Mouse (Mus musculus) right cerebral cortex, postnatal 10 days (tissue): ENCODE results near the gene 1700011L22Rik.

Source experiments
- DNase-seq, 2 experiments: peaks; one replicate each; pipeline ENCODE4 v3.0.0; 2021; ENCODE audit warnings: low spot score in 2 of 2

1700011L22Rik gene

DNA sequence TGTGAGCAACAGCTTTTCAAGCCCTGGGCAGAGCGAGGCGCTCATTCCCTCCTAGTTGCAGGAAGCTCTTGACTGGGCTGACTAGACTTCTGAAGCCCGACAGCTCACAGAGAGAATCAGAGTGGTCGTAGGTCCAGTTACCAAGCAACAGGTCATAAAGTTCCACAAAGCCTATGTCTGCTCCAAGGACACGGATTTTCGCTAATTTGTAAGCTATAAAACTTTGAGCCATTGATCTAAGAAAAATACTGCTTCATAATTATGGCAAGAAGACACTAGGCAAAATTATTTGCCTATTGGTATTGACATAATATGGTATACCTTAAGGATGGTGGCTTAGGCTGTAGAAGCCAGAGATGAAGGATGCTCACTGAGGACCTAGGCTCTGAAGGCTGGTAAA lies at the start of gene 1700011L22Rik:
TSS of gene 1700011L22Rik (minus strand) at position 101 of the 400 bp plus-strand sequence.
- no peak for DNase-seq

DNA sequence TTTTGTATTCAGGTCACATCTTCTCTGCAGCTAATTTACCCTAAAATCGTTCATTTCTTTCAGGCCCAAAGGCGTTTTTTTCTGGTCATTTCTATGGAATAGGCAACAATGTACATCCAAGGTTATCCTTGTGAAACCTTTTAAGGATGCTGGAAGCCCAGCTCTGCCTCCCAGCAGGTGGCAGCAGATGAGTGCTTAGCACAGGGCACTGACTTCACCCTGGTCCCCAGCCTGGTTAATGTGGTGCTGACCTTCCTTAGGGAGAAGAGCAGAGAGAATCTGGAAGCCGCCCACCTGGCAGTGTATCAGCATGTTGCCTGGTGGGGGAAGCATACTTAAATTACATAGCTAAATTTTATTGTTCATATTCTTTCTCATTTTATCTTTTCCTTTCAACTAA lies 49.4 kb upstream of the 1700011L22Rik start:
- peak; percentile 71 to 79 for DNase-seq

- no peak for DNase-seq
Measured at GRCm38 (mm10) chr8:79295276-79296105, 47.1 kb upstream of the 1700011L22Rik start.

- peak; percentile 96 to 98 for DNase-seq
Measured at GRCm38 (mm10) chr8:79294610-79295275, 46.4 kb upstream of the 1700011L22Rik start, which contains the start of gene Mmaa. Mmaa (minus strand) TSS chr8:79294937.

DNA sequence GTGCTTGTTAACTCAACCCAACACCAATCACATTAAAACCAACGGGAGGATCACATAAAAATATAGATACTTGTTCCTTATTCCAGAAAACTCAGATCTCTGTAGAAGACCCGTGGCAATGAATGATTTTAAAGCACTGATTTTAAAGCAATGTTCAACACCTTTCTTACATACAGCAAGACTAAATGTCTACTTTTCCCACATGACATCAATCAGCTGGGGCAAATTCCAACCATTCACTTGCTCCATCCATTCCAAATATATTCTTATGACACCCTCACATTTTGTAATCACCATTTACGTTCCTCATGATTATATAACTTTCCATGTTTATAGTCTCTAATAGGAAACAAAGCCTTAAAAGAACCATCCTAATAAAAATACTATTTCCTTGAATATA lies 45.5 kb upstream of the 1700011L22Rik start:
- DNase-seq, result no peak

DNA sequence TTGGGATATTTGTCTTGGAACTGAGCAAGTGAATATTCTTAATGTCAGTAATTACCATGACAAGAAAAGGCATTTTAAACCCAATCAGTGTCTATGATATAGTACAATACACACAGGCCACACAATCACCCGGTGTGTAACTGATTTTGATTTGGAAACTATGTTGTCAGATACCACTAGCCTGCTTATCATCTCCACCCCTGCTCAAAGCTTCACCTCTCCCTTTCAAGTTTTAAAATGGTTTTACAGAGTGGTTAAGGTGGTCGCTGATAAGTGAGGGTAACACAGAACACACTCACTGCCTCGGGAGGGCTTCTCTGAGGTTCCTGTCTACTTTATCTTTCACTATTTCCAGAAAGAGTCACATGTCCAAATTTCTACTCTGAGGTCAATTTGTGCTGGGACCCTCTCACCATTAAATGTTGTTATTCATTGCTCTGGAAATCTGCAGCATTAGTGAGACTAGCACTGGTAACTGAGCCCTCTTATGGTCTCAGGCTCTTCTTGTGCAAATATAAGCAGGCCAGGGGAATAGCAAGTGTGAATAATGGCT lies 44.4 kb upstream of the 1700011L22Rik start:
- no peak for DNase-seq

- DNase-seq, result peak; percentile 38
Measured at GRCm38 (mm10) chr8:79289592-79289991, 41.2 kb upstream of the 1700011L22Rik start.

- DNase-seq, result no peak
Measured at GRCm38 (mm10) chr8:79288681-79289080, 40.3 kb upstream of the 1700011L22Rik start.

- DNase-seq, result no peak
Measured at GRCm38 (mm10) chr8:79288250-79288649, 39.9 kb upstream of the 1700011L22Rik start.

- DNase-seq, result no peak
Measured at GRCm38 (mm10) chr8:79286424-79286823, 38.1 kb upstream of the 1700011L22Rik start.

DNA sequence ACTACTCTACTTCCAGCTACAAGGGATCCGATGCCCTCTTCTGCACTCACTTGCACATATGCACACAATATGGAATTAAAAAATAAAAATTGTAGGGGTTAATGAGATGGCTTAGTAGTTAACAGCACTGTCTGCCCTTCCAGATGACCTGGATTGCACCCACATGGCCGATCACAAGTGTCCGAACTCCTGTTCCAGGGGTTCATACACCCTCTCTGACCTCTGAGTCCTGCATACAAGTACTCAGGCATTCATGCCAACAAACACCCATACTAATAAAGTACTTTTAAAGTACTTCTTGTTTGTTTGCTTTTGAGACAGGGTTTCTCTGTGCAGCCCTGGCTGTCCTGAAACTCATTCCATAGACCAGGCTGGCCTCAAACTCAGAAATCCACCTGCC lies 36.3 kb upstream of the 1700011L22Rik start:
- DNase-seq, result no peak

GRCm38 (mm10) chr8:79281376-79281890 lies 33.1 kb upstream of the 1700011L22Rik start:
- DNase-seq, result no peak

DNA sequence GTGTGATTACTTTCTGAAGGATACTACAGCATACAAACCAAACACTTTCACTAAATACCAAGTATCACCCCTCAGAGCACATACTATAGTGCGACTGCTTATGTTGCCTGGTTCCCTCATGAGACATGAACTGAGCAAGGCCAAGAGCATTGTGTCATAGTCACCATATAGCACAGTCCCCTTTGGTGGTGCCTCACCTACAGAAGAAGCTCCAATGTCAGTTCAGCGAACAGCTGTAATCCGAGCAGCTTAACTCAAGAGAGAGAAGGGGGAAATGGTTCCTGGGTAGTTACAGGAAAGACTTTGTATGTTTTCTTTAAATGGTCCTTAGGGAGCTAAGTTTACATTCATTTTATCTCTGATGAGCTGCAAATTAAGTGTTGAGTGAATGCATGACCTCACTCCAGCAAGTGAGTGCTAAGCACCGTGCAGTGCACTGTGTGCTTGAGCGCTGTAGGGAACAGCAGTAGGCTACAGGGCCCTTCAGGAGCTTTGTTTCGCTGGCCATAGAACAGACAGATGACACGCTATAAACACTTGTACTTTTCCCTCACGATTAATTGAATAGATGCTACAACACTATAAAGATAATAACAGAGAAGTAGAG lies 29.0 kb upstream of the 1700011L22Rik start:
- DNase-seq, result no peak

DNA sequence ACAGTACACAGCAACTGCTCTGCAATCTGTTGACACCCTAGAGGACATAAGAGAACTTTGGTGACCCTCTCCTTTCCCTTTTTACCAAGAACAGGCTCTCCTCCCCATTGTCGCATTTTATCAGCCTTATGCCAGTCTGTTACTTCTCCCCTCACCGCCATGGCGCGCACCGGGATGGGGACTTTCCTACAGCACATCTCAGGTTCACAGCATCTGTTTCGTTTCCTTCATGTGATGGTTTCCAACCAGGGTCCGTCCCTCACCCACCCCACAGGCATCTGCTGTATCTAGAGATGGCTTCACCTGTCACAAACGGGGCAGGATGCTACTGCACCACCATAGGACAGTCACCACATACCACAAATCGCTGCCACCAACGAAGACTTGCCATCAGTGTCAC lies 26.6 kb upstream of the 1700011L22Rik start:
- DNase-seq, result no peak

GRCm38 (mm10) chr8:79273776-79274175 lies 25.4 kb upstream of the 1700011L22Rik start:
- no peak for DNase-seq

DNA sequence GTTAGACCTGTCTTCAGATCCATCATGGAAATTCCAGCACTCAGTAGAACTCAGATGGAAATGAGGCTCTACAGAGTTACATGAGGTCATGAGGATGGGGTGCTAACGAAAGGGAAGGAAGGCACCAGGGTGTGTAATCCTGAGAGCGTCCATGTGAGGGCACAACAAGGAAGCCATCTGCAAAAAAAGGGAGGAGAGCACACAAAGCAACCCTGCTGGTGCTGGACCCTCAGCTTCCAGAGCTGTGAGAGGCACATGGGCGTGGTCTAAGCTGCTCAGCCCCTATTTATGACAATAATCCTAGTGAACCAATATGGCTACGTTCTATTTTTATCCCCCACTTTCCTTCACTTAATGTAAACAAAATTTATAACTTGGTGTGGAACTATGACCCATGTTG lies 24.3 kb upstream of the 1700011L22Rik start:
- DNase-seq, result no peak

GRCm38 (mm10) chr8:79268921-79269320 lies 20.6 kb upstream of the 1700011L22Rik start:
- no peak for DNase-seq

GRCm38 (mm10) chr8:79261920-79262319 lies 13.6 kb upstream of the 1700011L22Rik start:
- DNase-seq, result no peak

DNA sequence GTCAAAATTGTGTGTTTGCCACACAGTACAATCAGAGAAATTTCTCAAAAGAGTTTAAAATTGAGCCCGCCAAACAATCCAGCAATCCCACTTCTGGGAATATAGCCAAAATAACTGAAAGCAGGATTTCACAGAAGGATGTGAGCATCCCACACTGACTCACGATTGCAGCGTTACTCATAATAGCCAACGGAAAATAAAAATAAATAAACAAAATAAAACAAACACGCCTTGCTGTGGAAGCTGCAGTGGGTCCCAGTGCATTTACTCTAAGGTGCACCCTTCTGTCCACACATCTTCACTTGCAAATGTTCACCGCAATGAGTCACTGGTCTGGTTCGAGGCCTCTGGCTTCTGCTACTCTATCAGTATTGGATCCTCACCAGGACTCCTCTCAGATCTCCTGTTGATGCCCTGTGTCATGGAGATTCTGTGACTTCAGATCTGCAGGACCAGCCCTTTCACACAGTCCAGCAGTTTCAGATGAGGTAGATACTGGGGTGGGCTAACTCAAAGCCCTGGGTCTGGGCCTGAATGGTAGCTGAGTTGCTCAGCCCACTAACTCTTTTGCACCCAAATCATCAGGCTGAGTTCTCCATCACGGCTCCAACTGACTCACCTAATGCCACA lies 7.8 kb upstream of the 1700011L22Rik start:
- no peak for DNase-seq

GRCm38 (mm10) chr8:79253742-79254141 lies 5.4 kb upstream of the 1700011L22Rik start:
- DNase-seq, result peak; percentile 42 to 50

- DNase-seq, result no peak
Measured at GRCm38 (mm10) chr8:79243422-79243821, 4.9 kb downstream of the 1700011L22Rik start.

- DNase-seq, result no peak
Measured at GRCm38 (mm10) chr8:79239996-79240395, 8.4 kb downstream of the 1700011L22Rik start.
